Mouse (Mus musculus) spleen, adult 2 months (tissue): Measurements from ENCODE around the gene AL732309.1. TPM values are rescaled to one million over a fixed set of nuclear protein-coding genes. Genes with fewer than 3 reads are reported as not detected.

Experiments
- DNase-seq, 2 experiments: peaks; one replicate each; pipeline versions ENCODE4 v3.0.0 to v3.0.0-alpha.2; 2012 to 2021; ENCODE audit warnings: low spot score in 2 of 2, low read depth in 1 of 2
- H3K27ac ChIP-seq: fragments of 200-500 bp; 2 replicates; pipeline ENCODE4 v1.5.1; 2012; ENCODE audit warnings: low read length, inconsistent platforms; ENCODE audit not compliant: insufficient read depth
- H3K27me3 ChIP-seq: fragments of 200-500 bp; 2 replicates; pipeline ENCODE4 v1.6.1; 2012; ENCODE audit warnings: mild to moderate bottlenecking, moderate library complexity, low read length, inconsistent platforms; ENCODE audit not compliant: control insufficient read depth, insufficient read depth
- H3K36me3 ChIP-seq: fragments of 200-500 bp; 2 replicates; pipeline ENCODE4 v1.6.1; 2012; ENCODE audit warnings: mild to moderate bottlenecking, low read length, inconsistent platforms; ENCODE audit not compliant: control insufficient read depth, insufficient read depth
- H3K4me1 ChIP-seq: fragments of 200-500 bp; 2 replicates; pipeline ENCODE4 v1.6.1; 2011; ENCODE audit warnings: inconsistent platforms; ENCODE audit not compliant: control insufficient read depth, insufficient read depth, insufficient read length
- H3K4me3 ChIP-seq: fragments of 200-500 bp; 2 replicates; pipeline ENCODE4 v1.5.1; 2011; ENCODE audit warnings: mild to moderate bottlenecking, inconsistent platforms; ENCODE audit not compliant: insufficient read depth, insufficient read length; ENCODE audit errors: extremely low read depth
- CTCF ChIP-seq: fragments of 200-500 bp; IDR thresholded peaks from 2 replicates; pipeline ENCODE4 v1.5.1; 2011; ENCODE audit warnings: mild to moderate bottlenecking, inconsistent platforms; ENCODE audit not compliant: insufficient read depth, insufficient read length, insufficient replicate concordance; ENCODE audit errors: extremely low read depth
- POLR2A ChIP-seq: fragments of 200-500 bp; IDR thresholded peaks from 2 replicates; pipeline ENCODE4 v1.6.1; 2011; ENCODE audit warnings: low read depth, low read length, inconsistent platforms
- WGBS: fragments of 180-500 bp; shearing (Covaris S2); methylation state at CpG from one replicate; pipeline ENCODE4 v1.1.7; 2018; 5-methylcytosine and 5-hydroxymethylcytosine counted together
- polyA plus RNA-seq: library from polyadenylated mRNA; depleted of rRNA; stranded (reverse); fragments of >200 nt; gene quantifications from 2 replicates; pipeline ENCODE4 v1.2.3, GENCODE M21; 2012

The AL732309.1 gene
- polyA plus RNA-seq, 1 experiment, result 21.0 TPM

DNA sequence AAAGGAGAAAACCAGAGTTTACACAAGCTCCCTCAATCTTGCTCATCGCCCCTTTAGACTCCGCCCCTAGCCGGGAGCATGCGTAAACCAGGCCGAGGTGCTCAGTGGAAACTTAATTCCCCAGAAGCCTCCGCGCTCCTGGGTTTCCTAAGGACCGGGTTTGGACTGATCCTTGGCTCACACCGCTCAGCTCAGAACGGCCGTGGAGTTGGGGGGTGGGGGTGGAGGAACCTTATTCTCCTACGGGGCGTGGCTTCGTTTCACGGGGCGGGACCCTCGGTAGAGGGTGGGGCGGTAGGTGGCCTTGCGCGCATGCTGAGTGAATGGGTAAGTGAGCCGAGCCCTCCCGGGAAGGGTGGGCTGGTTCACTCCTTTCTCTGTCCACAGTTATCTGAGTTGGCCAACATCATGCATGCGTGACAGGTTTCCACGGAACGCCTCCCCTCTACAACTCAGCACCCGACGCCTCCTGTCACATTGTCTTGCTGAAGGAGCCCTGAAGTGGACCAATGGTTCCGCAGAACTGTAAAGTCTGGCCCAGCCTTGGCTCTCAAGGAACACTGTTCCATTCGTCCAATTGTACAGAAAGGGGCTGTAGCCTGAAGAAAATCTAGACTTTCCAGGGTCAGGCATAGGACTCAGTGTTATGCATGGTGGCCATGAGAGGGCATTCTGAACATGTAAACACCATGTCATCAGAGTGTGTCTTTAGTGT lies 5.8 kb downstream of the AL732309.1 start:
- H3K4me3 ChIP-seq, result peak overlapping the region; percentile 53; the same call in 1 of the 2 replicates
- peaks cover 9% of the 10 kb centered on the region for H3K4me1 ChIP-seq
- TF ChIP-seq POLR2A, result no peak
- TF ChIP-seq CTCF, result no peak
- 3% methylated on average over 29 of the region's 29 CpGs for WGBS
- no peak overlapping the region for H3K27ac ChIP-seq
- DNase-seq, result no peak
- H3K36me3 ChIP-seq, result no peaks in the 10 kb centered on the region
- H3K27me3 ChIP-seq, result peaks cover 11% of the 10 kb centered on the region

DNA sequence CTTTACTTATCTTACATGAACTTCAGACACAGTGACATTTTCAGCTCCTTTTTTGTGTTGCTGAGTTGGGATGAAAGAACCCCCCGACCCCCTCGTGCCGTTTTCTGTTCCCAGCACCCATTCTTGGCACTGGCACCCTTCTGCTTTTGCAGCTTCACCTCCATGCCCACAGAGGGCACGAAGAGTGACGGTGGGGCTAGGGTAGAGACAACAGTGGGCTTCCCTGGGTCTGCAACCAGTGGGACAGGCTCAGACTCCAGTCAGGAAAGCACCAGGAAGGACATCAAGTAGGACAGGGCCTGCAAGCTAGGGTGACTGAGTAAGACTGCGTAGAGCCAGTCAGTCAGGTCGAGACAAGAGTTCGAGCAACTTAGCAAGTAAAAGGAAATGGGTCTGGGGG lies 6.4 kb downstream of the AL732309.1 start:
- no peak overlapping the region for H3K4me3 ChIP-seq
- H3K4me1 ChIP-seq, result peaks cover 9% of the 10 kb centered on the region
- 71% methylated on average over 8 of the region's 8 CpGs for WGBS
- peaks cover 11% of the 10 kb centered on the region for H3K27me3 ChIP-seq
- H3K36me3 ChIP-seq, result no peaks in the 10 kb centered on the region
- TF ChIP-seq POLR2A, result no peak
- TF ChIP-seq CTCF, result no peak
- H3K27ac ChIP-seq, result no peak overlapping the region
- DNase-seq, result no peak

DNA sequence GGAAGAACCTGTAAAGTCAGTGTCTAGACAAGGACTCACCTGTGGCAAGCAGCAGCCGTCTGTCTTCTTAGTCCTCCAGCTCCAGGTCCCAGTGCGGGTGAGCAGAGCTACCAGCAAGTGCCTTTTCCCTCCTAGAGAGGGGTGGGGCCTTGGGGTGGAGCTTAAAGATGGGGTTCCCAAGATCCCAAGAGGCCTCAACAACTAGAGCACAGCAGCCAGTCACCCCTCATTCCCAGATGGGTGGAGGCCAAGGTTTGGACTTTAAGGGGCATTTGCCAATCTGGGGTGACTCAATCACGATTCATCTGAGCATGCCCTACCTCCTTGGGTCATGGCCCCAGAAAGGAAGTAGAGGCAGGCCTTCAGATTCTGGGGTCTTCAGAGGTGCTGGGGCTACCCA lies 6.9 kb downstream of the AL732309.1 start:
- Histone ChIP-seq H3K4me1 (peaks cover 9% of the 10 kb centered on the region), H3K27ac (no peak overlapping the region), H3K27me3 (peaks cover 11% of the 10 kb centered on the region), H3K4me3 (no peak overlapping the region), H3K36me3 (no peaks in the 10 kb centered on the region)
- TF ChIP-seq POLR2A (no peak), CTCF (no peak)
- WGBS, result 78% methylated on average over 3 of the region's 3 CpGs
- DNase-seq, result no peak

DNA sequence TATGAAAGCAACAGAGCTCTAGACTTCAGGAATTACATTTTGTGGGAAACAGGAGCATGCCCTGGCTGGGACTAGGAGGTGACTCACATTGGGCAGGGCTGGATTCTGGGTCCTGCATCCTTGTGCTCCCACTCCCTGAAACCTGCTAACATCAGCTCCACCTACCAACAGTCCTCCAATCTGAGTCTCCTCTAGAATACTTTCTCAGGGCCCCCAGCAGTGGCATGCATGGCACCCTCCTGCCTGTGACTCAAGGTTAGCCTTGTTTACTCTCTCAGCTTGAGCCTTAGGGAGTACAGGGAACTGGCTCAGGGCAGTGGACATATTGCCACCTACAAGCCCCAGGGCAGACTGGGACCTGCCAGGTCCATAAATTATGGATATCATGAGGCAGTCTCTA lies 8.6 kb downstream of the AL732309.1 start:
- no peak for DNase-seq
- Histone ChIP-seq H3K27me3 (peaks cover 11% of the 10 kb centered on the region), H3K27ac (no peak overlapping the region), H3K4me1 (peaks cover 9% of the 10 kb centered on the region), H3K36me3 (no peaks in the 10 kb centered on the region), H3K4me3 (no peak overlapping the region)
- TF ChIP-seq CTCF (no peak), POLR2A (no peak)

DNA sequence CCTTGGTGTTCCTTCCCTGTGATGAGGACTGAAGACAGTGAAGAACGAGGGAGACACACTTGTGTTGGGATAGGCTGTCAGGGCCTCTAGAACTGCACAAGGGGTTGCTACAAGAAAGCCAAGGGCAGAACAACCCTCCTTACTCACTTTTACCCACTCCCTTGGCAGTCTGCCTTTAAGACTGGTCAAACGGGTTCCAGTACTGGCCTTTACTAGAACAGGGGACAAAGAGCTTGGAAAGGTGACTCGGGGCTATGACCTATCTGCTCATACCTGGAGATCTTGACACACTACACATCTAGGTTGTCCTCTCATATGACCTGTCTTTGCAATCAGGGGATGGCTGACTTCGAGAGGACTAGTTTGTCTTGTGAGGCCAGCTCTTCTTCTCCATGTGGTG lies 9.1 kb downstream of the AL732309.1 start:
- Histone ChIP-seq H3K36me3 (no peaks in the 10 kb centered on the region), H3K4me3 (no peak overlapping the region), H3K27ac (no peak overlapping the region), H3K4me1 (peaks cover 9% of the 10 kb centered on the region), H3K27me3 (peaks cover 9% of the 10 kb centered on the region)
- TF ChIP-seq CTCF (no peak), POLR2A (no peak)
- WGBS, result 68% methylated on average over 4 of the region's 4 CpGs
- DNase-seq, result no peak

DNA sequence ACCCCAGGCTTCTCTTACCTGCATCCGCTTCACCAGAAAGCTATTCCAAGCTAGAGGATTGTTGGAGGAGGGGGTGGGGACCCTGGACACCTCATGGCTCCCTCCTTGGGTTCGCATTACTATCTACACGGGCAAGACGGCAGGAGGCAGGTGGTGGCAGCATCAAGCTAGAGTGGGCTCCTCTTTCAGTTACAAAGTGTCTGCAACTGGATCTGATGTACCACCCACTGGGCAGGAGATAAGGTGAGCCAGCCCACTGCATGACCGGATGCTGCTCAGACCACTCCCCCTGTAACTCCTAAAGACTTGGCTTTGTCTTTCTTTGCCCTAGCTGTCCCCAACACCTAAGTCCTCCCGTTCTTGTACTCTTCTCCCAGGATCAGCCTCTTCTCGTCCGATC lies 10.0 kb downstream of the AL732309.1 start, which contains the start of gene Rnf224:
Rnf224 (minus strand) TSS at position 174 of the 400 bp plus-strand sequence.
- no peak for DNase-seq
- Histone ChIP-seq H3K4me3 (no peak within 1 kb of the TSS), H3K4me1 (peaks cover 4% of the 10 kb centered on the region; the same call in 1 of the 2 replicates), H3K36me3 (no peaks in the 10 kb centered on the region), H3K27ac (no peak within 1 kb of the TSS), H3K27me3 (peaks cover 3% of the 10 kb centered on the region; the same call in 1 of the 2 replicates)
- no peak for TF ChIP-seq CTCF
- 81% methylated on average over 8 of the region's 8 CpGs for WGBS

DNA sequence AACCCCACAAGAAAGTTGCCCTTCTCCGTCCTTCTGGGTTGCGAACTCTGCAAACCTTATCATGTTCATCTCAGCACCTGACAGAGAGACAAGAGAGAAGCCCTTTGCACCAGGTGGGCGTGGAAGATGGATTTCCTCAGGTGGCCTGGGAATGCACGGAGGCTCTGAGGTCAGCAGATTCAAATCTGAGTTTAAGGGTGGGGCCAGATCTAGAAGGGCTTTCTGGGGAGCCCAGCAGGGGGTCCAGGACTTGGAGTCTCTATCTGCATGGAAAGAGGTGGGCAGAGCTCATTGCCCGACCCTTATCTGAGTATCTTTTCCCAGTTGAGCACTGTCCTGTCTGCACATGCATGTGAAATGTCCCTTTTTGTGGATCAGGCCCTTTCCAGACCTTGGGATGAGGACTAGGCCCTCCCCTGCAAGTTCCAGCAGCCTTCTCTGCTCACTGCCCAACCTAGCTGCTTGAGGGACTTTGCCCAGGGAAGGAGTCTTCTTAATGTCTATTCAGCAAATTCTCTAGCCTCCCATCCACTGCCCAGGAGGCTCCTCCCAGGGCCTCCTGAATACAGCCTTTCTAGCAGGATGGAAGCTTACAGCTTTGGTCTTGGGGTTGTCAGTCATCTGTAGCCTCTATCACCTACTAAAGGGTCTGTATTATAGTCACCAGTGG lies 12.0 kb downstream of the AL732309.1 start:
- Histone ChIP-seq H3K36me3 (no peaks in the 10 kb centered on the region), H3K27ac (no peak overlapping the region), H3K4me1 (no peaks in the 10 kb centered on the region), H3K4me3 (no peak overlapping the region), H3K27me3 (no peaks in the 10 kb centered on the region; the same call in 1 of the 2 replicates)
- TF ChIP-seq POLR2A, result no peak
- TF ChIP-seq CTCF, result no peak
- no peak for DNase-seq
- 75% methylated on average over 5 of the region's 5 CpGs for WGBS
